Mouse (Mus musculus) ES-E14 (cell line): ENCODE measurements around the gene Il1f8. TPM values are rescaled to one million over a fixed set of nuclear protein-coding genes. Genes with fewer than 3 reads are reported as not detected.

Source experiments
- DNase-seq: peaks from one replicate; pipeline ENCODE4 v3.0.0-alpha.2; 2013; ENCODE audit warnings: low read depth, low spot score
- H3K27ac ChIP-seq: 2 replicates; pipeline ENCODE4 v1.5.1; 2012; ENCODE audit warnings: low read depth, mild to moderate bottlenecking, low read length, moderate library complexity, mixed read lengths; ENCODE audit not compliant: poor library complexity, insufficient read depth, severe bottlenecking
- H3K36me3 ChIP-seq: 2 replicates; pipeline ENCODE4 v1.6.1; 2012; ENCODE audit warnings: mild to moderate bottlenecking, low read length, moderate library complexity, mixed read lengths; ENCODE audit not compliant: control insufficient read depth, poor library complexity, insufficient read depth, severe bottlenecking
- H3K4me1 ChIP-seq, 2 experiments: fragments of 150-350 bp in 1 of 2; sonication (generic) in 1 of 2; 2 replicates each; pipeline ENCODE4 v1.6.1; 2012; ENCODE audit warnings: low read length in 2 of 2, mild to moderate bottlenecking in 1 of 2, mixed read lengths in 1 of 2; ENCODE audit not compliant: control insufficient read depth in 2 of 2, insufficient read depth in 2 of 2, poor library complexity in 1 of 2
- H3K4me3 ChIP-seq, 2 experiments: fragments of 150-350 bp in 1 of 2; sonication (generic) in 1 of 2; 2 replicates each; pipeline ENCODE4 v1.5.1; 2012; ENCODE audit warnings: low read length in 2 of 2, low read depth in 1 of 2, mild to moderate bottlenecking in 1 of 2, mixed read lengths in 1 of 2; ENCODE audit not compliant: insufficient read depth in 1 of 2, poor library complexity in 1 of 2, severe bottlenecking in 1 of 2
- H3K9ac ChIP-seq: 2 replicates; pipeline ENCODE4 v1.6.1; 2012; ENCODE audit warnings: low read depth, mild to moderate bottlenecking, low read length, mixed read lengths; ENCODE audit not compliant: poor library complexity, insufficient read depth, severe bottlenecking
- H3K9me3 ChIP-seq: fragments of 150-350 bp; sonication (generic); 2 replicates; pipeline ENCODE4 v1.6.1; 2012; ENCODE audit warnings: low read depth, mild to moderate bottlenecking, low read length; ENCODE audit not compliant: control insufficient read depth, insufficient read depth
- CHD2 ChIP-seq: IDR thresholded peaks from 2 replicates; pipeline ENCODE4 v1.6.1; 2014; ENCODE audit warnings: mild to moderate bottlenecking, low read depth, low read length, inconsistent platforms
- HCFC1 ChIP-seq: IDR thresholded peaks from 2 replicates; pipeline ENCODE4 v1.6.1; 2012; ENCODE audit warnings: low read length, inconsistent platforms, borderline replicate concordance; ENCODE audit not compliant: insufficient read depth
- MAFK ChIP-seq: IDR thresholded peaks from 2 replicates; pipeline ENCODE4 v1.6.1; 2014; ENCODE audit warnings: mild to moderate bottlenecking, low read depth, low read length, inconsistent platforms; ENCODE audit not compliant: insufficient read depth
- ZC3H11A ChIP-seq: IDR thresholded peaks from 2 replicates; pipeline ENCODE4 v1.6.1; 2012; ENCODE audit warnings: low read depth, mild to moderate bottlenecking, inconsistent platforms, low read length, borderline replicate concordance
- ZNF384 ChIP-seq: IDR thresholded peaks from 2 replicates; pipeline ENCODE4 v1.6.1; 2012; ENCODE audit warnings: low read depth, low read length, inconsistent platforms
- in situ Hi-C, 2 experiments: fragments of 600-800 bp; cut with MboI; formaldehyde crosslinking; loops; one replicate each; pipeline ENCODE4 v1.15.1; 2025; ENCODE audit warnings: low sequenced_read_pairs in 2 of 2, inconsistent platforms in 1 of 2; ENCODE audit not compliant: unreplicated experiment in 2 of 2
- total RNA-seq: library from RNA; depleted of rRNA; stranded (reverse); fragments of 300-350 nt; gene quantifications from 2 replicates; pipeline ENCODE4 v1.2.3, GENCODE M21; 2012; rRNA removed

Il1f8 gene
- total RNA-seq, 1 experiment: not detected

- no peak overlapping the region for H3K4me3 ChIP-seq
- TF ChIP-seq HCFC1 (no peak), ZNF384 (no peak), CHD2 (no peak), ZC3H11A (no peak), MAFK (no peak)
- no peak for DNase-seq
- no peak overlapping the region for H3K9ac ChIP-seq
- no peaks in the 10 kb centered on the region for H3K4me1 ChIP-seq
- no peak overlapping the region for H3K27ac ChIP-seq
- no peaks in the 10 kb centered on the region for H3K9me3 ChIP-seq
- no peaks in the 10 kb centered on the region for H3K36me3 ChIP-seq
- in situ Hi-C loops: no loop called here
Observed at GRCm38 (mm10) chr2:24188189-24188588, 35.2 kb downstream of the Il1f8 start.

Other genes starting within 250 kb of the Il1f8 start
- not detected in 2 replicates for gene Hnmt, start 103.8 kb upstream of the Il1f8 start, total RNA-seq
- gene Tbpl2, start 56.6 kb upstream of the Il1f8 start, total RNA-seq: not detected in 2 replicates
- not detected in 2 replicates for gene Il1f9, start 33.3 kb downstream of the Il1f8 start, total RNA-seq
- gene Il1f6, start 62.3 kb downstream of the Il1f8 start, total RNA-seq: not detected in 2 replicates
- gene Il1f5, start 123.8 kb downstream of the Il1f8 start, total RNA-seq: not detected in 2 replicates
- not detected in 2 replicates for gene Il1f10, start 138.0 kb downstream of the Il1f8 start, total RNA-seq
- gene Il1rn, start 183.7 kb downstream of the Il1f8 start, total RNA-seq: not detected in 2 replicates
- 8.3 and 11.5 TPM in 2 replicates for gene Psd4, start 214.4 kb downstream of the Il1f8 start, total RNA-seq